Mouse (Mus musculus): ENCODE measurements around the gene Gm20716.

The Gm20716 gene

DNA sequence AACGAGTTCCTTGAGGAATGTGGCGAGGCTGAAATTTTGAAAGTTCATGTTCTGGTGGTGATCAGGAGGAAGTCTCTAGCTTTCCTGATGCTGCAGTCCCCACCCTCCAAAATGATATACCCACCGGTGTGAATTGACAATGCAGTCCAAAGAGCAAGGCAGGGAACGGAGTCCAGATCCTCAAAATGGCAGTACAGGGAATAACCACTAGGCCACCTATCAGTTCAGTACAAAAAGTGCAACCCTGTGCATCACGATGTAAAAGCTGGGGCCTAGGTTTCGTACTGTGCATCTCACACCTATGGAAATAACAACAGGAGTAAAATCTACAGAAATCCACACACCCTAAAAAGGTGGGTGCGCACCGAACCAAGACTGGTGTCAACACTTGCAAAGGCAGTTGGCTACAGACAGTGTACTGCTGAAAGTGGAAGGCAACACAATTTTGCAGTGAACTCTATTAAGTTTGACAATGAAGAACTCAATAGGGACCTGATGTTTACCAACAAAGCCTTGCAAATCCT is 25.6 kb downstream of the Gm20716 start:
- DNase-seq (ENCODE audit: low read depth, low spot score): no peak
- Histone ChIP-seq H3K36me3 (ENCODE audit: control insufficient read depth, insufficient read depth, low read length, poor library complexity, severe bottlenecking) (peaks cover 1% of the 10 kb centered on the region; the same call in 1 of the 2 replicates), H3K27me3 (ENCODE audit: control insufficient read depth, insufficient read depth, low read length, poor library complexity, severe bottlenecking) (no peaks in the 10 kb centered on the region)

DNA sequence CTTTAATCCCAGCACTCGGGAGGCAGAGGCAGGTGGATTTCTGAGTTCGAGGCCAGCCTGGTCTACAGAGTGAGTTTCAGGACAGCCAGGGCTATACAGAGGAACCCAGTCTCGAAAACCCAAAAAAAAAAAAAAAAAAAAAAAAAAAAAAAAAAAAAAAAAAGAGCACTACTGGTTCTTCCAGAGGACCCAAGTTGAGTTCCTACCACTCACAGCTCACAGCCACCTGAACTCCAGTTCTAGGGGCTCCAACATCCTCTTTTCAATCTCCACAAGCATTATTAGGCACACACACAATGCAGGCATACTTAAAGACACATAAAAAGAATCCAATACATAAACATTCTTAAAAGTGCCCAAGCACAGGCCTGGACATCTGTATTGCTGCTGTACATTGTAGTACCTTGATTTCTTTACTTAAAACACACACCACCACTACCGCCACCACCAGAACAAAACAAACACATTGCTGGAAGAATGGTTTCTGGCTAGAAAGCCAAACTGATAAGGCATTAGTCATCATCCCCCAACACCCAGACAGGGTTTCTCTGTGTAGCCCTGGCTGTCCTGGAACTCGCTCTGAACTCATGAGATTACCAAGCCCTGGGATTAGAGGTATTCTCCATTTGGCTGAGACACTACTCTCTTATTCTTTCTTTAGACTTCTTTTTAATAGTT is 30.0 kb downstream of the Gm20716 start:
- no peaks in the 10 kb centered on the region for H3K27me3 ChIP-seq (ENCODE audit: control insufficient read depth, insufficient read depth, low read length, poor library complexity, severe bottlenecking)
- DNase-seq (ENCODE audit: low read depth, low spot score): no peak
- 0 out of 2 replicates have a peak, but pooled peaks cover 1% of the 10 kb centered on the region for H3K36me3 ChIP-seq (ENCODE audit: control insufficient read depth, insufficient read depth, low read length, poor library complexity, severe bottlenecking)

DNA sequence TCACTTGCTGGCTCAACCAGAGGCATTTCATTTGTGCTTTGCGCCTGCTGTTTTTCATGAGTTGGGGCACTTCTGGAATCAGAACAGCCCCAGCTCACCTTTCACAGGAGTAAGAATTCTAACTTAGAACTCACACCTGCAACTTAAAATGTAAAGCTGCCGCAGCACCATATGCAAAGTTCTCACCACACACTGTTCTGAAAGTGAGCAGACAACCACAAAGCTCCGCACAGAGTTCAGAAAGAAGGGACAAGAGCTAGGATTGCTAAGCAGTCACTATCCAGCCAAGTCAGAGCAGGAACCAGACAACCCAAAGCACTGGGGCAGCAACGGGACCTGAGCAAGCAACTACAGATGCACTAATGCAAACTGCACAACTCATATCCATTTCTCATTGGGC is 30.7 kb downstream of the Gm20716 start:
- DNase-seq (ENCODE audit: low read depth, low spot score): no peak
- Histone ChIP-seq H3K36me3 (ENCODE audit: control insufficient read depth, insufficient read depth, low read length, poor library complexity, severe bottlenecking) (0 out of 2 replicates have a peak, but pooled peaks cover 1% of the 10 kb centered on the region), H3K27me3 (ENCODE audit: control insufficient read depth, insufficient read depth, low read length, poor library complexity, severe bottlenecking) (no peaks in the 10 kb centered on the region)

DNA sequence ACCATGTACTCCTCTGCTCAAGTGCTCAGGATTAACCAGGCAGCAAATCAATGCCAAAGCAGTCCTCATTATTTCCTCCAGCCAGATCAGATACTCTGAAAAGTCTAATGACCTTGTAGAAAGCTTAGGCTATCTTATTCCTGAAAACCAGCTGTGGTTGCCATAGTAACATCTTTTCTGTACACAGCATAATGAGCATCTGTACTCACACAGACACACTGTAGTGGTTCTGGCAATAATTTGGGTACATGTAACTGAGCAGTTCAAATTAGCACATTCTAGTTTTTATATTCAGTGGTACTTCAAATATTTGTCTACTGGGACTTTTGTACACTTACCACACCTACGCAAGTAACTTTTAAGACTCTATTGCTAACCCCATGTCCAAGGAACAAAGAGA is 31.7 kb downstream of the Gm20716 start:
- 0 out of 2 replicates have a peak, but pooled peaks cover 1% of the 10 kb centered on the region for H3K36me3 ChIP-seq (ENCODE audit: control insufficient read depth, insufficient read depth, low read length, poor library complexity, severe bottlenecking)
- no peak for DNase-seq (ENCODE audit: low read depth, low spot score)
- H3K27me3 ChIP-seq (ENCODE audit: control insufficient read depth, insufficient read depth, low read length, poor library complexity, severe bottlenecking): no peaks in the 10 kb centered on the region

DNA sequence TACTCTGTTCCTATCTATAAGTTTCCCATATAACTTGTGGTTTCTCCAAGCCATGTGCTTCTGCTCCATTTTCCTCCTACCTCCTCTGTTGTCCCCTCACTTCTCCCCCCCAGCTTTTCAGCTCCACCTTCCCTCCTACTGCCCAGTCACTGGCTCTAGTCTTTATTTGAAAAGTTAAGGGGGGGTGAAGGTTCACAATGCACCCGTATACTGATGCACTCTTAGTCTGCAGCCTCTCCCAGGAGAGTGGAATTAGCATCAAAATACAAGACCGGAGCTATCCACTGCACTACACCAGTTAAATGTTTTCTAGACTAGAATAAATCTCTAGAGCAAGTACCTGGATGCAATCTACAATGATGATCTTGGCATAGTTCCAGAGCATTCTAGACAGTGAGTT is 34.4 kb downstream of the Gm20716 start:
- no peak for DNase-seq (ENCODE audit: low read depth, low spot score)
- H3K36me3 ChIP-seq (ENCODE audit: control insufficient read depth, insufficient read depth, low read length, poor library complexity, severe bottlenecking): no peaks in the 10 kb centered on the region
- no peaks in the 10 kb centered on the region for H3K27me3 ChIP-seq (ENCODE audit: control insufficient read depth, insufficient read depth, low read length, poor library complexity, severe bottlenecking)

DNA sequence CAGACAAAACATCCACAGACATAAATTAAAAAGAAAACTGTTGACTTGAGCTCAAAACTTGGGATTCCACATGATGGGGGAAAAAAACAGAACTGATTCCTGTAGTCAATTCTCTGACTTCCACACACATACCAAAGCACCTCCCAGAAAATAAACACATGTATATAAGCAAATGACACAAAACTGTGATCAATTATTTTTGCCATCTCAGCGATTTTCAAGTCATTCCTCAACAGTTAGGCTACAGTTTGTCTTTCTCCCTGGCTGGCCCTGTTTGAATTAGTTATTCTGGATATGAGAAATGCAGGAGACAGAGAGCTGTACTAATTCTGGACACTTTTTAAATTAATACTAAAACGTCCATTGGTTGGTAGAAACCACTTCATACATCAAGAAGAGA is 36.5 kb downstream of the Gm20716 start:
- DNase-seq (ENCODE audit: low read depth, low spot score): no peak
- Histone ChIP-seq H3K27me3 (ENCODE audit: control insufficient read depth, insufficient read depth, low read length, poor library complexity, severe bottlenecking) (no peaks in the 10 kb centered on the region), H3K36me3 (ENCODE audit: control insufficient read depth, insufficient read depth, low read length, poor library complexity, severe bottlenecking) (no peaks in the 10 kb centered on the region)

DNA sequence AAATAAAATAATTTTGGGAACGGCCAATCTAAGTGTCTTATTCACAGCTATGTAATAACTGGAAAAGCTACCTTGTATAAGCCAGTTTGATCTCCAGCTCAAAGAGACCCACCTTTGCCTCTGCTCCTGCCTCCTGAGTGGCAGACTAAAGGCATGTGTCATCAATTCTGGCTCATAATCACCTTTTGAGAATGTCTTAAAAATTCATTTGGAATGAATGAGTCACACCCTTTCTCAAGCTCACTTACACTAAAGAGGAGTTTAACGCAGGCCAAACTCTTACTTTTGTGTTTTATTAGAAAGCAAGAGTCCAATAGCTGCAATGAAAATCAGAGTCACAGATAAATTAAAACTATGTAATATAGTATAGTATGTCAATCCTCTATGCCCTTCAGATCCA is 38.3 kb downstream of the Gm20716 start:
- no peaks in the 10 kb centered on the region; the same call in none of the 2 replicates for H3K36me3 ChIP-seq (ENCODE audit: control insufficient read depth, insufficient read depth, low read length, poor library complexity, severe bottlenecking)
- H3K27me3 ChIP-seq (ENCODE audit: control insufficient read depth, insufficient read depth, low read length, poor library complexity, severe bottlenecking): no peaks in the 10 kb centered on the region
- no peak for DNase-seq (ENCODE audit: low read depth, low spot score)

DNA sequence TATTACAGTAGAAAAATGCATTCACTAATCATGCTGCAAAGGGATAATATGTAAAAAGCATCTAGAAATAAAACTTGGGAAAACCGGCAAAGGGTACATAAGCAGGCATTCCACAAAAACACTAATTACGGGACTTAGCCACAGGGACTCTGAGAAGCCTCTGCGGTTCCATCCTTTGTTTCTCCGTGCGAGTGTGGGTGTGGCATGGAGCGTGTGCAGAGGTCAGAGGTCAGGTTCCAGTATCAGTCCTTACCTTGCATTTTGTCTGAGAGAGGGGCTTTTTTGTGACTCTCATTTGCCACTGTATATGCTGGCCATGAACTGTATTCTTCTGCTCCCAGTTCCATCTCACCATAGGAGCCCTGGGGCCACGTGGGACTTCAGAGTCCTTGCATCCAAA is 54.2 kb downstream of the Gm20716 start:
- no peak for DNase-seq (ENCODE audit: low read depth, low spot score)
- no peaks in the 10 kb centered on the region; the same call in 1 of the 2 replicates for H3K36me3 ChIP-seq (ENCODE audit: control insufficient read depth, insufficient read depth, low read length, poor library complexity, severe bottlenecking)

DNA sequence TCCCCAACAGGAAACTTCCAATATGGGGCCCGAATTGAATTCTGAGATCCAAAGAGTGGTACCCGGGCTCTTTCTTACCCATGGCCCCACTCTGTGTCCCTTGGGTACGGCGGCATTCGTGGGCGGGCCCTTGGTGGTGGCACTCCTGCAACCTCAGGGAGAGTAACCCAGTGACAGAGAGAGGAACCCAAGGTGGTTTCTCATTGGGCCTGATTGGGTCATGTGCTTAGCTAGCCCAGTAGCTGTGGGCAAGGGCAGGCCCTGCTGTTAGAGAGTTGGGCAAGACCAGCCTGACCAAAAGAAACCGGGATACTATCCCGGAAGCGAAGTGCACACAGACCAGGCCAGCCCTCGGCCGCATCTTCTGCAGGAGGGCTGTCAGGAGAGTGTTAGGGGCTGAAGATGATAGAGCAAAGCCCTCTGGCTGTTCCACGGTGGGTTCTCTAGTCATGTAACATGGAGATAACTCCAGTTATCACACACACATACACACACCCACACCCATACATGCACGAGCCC is 59.9 kb downstream of the Gm20716 start:
- DNase-seq (ENCODE audit: low read depth, low spot score): peak; percentile 69

More for the DNA sequence above, 54.2 kb downstream of the Gm20716 start:
- H3K27me3 ChIP-seq (ENCODE audit: control insufficient read depth, insufficient read depth, low read length, poor library complexity, severe bottlenecking): no peaks in the 10 kb centered on the region

DNA sequence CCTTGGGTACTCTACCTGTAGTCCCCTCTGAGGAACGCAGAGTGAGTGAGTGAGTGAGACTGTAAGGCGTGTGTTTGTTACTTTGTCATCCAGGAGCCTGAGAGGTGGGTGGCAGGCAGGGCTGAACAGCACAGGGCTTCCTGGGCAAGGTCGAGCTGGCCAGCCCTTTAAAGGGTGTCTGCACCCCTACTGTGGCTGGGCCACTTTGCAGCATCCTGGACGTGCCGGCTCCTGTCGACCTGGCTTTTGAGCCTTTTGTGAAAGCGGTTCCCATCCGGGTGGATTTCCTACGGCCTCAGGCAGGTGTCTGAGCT is 60.4 kb downstream of the Gm20716 start:
- H3K36me3 ChIP-seq (ENCODE audit: control insufficient read depth, insufficient read depth, low read length, poor library complexity, severe bottlenecking): no peaks in the 10 kb centered on the region; the same call in 1 of the 2 replicates
- DNase-seq (ENCODE audit: low read depth, low spot score): peak; percentile 6
- H3K27me3 ChIP-seq (ENCODE audit: control insufficient read depth, insufficient read depth, low read length, poor library complexity, severe bottlenecking): no peaks in the 10 kb centered on the region

More for the DNA sequence above, 59.9 kb downstream of the Gm20716 start:
- no peaks in the 10 kb centered on the region for H3K27me3 ChIP-seq (ENCODE audit: control insufficient read depth, insufficient read depth, low read length, poor library complexity, severe bottlenecking)
- H3K36me3 ChIP-seq (ENCODE audit: control insufficient read depth, insufficient read depth, low read length, poor library complexity, severe bottlenecking): no peaks in the 10 kb centered on the region; the same call in 1 of the 2 replicates

DNA sequence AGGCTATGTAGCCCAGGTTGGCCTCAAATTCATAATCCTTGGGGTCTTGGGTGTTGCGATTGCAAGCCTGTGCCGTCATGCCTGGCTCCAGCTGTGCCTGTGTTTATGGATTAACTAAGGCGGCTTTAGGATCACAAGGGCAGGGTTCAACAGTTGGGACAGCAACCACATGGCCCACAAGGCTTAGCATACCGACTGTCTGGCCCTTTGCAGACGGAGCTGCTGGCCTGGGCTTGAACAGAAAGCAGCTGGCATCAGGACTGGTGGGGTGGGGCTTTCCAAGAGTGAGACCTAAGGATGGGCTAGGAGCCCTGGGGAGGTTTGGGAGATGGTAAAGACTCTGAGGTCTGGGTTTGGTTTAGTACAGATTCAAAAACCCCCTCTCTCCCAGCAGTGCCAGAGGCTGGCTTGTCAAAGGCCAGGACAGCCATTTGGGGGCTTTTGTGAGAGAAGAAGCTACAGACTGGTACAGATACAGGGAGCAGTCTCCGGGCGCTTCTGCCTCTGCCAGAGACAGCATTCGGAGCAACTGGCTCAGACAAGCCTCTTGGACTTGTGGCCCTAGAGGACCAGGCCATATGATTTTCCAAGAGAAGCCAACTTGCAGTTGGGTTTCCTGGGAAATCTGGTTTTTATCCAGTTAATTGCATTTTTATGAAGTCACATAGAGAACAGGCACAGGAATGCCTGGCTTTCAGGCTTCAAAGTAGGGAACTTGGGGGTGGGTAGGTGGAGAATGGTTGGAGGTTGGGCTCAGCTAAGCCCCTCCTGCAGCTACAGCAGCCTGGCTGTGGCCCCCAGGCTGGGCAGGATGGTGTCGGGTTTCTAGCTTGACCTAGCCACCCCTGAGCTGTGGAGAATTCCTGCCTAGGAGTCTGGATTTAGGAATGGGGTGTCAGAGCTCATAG is 61.0 kb downstream of the Gm20716 start:
- Histone ChIP-seq H3K36me3 (ENCODE audit: control insufficient read depth, insufficient read depth, low read length, poor library complexity, severe bottlenecking) (no peaks in the 10 kb centered on the region; the same call in 1 of the 2 replicates), H3K27me3 (ENCODE audit: control insufficient read depth, insufficient read depth, low read length, poor library complexity, severe bottlenecking) (no peaks in the 10 kb centered on the region)
- DNase-seq (ENCODE audit: low read depth, low spot score): no peak

DNA sequence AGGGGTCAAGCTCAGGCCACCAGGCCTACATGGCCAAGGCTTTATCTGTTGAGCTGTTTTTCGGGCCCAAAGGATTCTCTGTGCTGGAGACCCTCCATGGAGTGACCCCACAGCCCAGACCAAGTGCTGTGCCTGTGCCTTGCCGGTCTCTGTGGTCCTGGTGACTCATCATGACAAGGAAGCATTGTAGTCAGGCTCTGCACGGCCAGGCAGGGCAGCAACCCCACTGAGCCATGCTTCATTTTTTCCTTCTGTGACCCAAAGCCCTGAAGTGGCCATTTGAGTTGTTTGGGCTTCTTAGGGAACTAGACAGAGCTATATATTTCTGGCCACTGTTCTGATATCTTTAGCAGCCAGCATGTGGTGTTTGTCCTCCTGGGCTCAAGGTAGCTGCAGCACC is 62.4 kb downstream of the Gm20716 start:
- H3K27me3 ChIP-seq (ENCODE audit: control insufficient read depth, insufficient read depth, low read length, poor library complexity, severe bottlenecking): no peaks in the 10 kb centered on the region
- no peak for DNase-seq (ENCODE audit: low read depth, low spot score)
- H3K36me3 ChIP-seq (ENCODE audit: control insufficient read depth, insufficient read depth, low read length, poor library complexity, severe bottlenecking): no peaks in the 10 kb centered on the region; the same call in 1 of the 2 replicates

DNA sequence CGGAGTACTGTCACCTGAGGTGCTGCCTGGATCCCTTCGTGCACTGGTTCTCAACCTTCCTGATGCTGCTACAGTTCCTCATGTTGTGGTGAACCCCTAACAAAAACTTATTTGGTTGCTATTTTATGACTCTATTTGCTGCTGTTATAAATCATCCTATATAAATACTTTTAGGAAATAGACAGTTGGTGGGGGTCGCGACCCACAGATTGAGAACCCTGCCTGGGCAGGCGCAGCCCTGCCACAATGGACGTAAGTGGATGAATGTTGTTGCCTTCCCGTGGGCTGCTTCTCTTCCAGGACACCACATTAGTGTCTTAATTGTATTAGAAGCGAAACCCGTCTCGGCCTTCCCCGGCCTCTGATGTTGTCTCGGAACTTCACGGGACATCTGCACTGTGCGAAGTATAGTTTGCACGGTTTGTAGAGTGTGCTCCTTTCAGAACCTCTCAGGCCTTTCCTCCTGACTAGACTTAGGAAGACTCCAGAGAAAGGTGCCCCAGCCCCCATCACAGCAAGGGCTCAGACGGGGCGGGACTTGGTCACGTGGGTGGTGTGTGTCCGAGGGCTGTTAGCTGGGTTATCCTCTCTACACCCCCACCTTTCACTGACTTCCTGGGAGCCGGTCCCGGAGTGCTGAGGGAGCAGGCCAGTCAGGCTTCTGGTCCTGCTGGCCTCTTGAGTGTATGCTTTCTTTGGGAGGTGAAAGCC is 63.3 kb downstream of the Gm20716 start:
- DNase-seq (ENCODE audit: low read depth, low spot score): no peak
- Histone ChIP-seq H3K36me3 (ENCODE audit: control insufficient read depth, insufficient read depth, low read length, poor library complexity, severe bottlenecking) (no peaks in the 10 kb centered on the region; the same call in 1 of the 2 replicates), H3K27me3 (ENCODE audit: control insufficient read depth, insufficient read depth, low read length, poor library complexity, severe bottlenecking) (no peaks in the 10 kb centered on the region)

DNA sequence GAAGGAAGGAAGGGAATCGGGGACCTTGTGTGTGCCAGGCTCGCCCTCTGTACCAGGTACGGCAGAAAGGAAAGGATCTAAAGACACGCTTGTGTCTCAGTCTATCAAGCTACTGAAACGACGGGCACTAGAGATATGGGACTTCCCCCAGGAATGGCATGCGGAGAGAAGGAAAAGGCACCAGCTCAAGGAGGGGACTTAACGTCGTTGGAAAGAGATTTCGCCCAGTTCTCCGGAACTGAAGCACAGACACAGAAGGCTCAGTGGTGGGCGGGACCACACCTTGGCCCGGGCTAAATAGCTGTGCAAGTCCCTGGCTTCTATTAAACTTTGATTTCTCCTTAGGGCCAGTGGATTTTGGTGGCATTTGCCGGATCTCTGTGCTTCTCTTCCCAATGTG is 68.2 kb downstream of the Gm20716 start:
- Histone ChIP-seq H3K36me3 (ENCODE audit: control insufficient read depth, insufficient read depth, low read length, poor library complexity, severe bottlenecking) (no peaks in the 10 kb centered on the region), H3K27me3 (ENCODE audit: control insufficient read depth, insufficient read depth, low read length, poor library complexity, severe bottlenecking) (no peaks in the 10 kb centered on the region)
- no peak for DNase-seq (ENCODE audit: low read depth, low spot score)

Measured in splenic B cell, adult 2 months (primary cell).